ENCODE assay signal across 11 mouse cellular contexts in genomic region chr7:130043397-130044234, GRCm38 (mm10).
DNase-seq lines count a peak whose midpoint lies in the region; ATAC-seq and TF ChIP-seq lines count a peak whose summit lies in the region.
"Had no signal": no experiment of that assay in that cellular context is flagged by ENCODE, and none has a peak within 500 bp of the region (broad histone marks: within the 10 kb centered on the region; RNA-seq: fewer than 3 reads in every experiment).

No protein-coding gene starts in this region.

- H3K4me2 ChIP-seq in heart, embryonic 11.5 days = peak overlapping the region; percentile 12; the same call in 1 of the 2 replicates
- H3K4me2 ChIP-seq in midbrain, embryonic 14.5 days (ENCODE audit: low read length) = no peak overlapping the region
- no peak overlapping the region for H3K4me2 ChIP-seq in midbrain, embryonic 13.5 days (replicated peaks)
- H3K4me2 ChIP-seq in lung, embryonic 15.5 days = no peak overlapping the region
- H3K4me2 ChIP-seq in stomach, postnatal 0 days (replicated peaks; ENCODE audit: low read depth) = no peak overlapping the region

- DNase-seq in heart, postnatal 36 days = no peak
- DNase-seq in midbrain, embryonic 14.5 days = peak; percentile 38
- peak; percentile 80 for DNase-seq in stomach, postnatal 0 days (ENCODE audit: low spot score)
- DNase-seq in adrenal gland, adult 18-20 months (ENCODE audit: low spot score in 2 of 2) = no peak
- DNase-seq in left cerebral cortex, adult 11 months (ENCODE audit: low spot score) = no peak
- DNase-seq: cerebellum, postnatal 25 days; left cerebral cortex, postnatal 4 days had no signal

- H3K4me1 ChIP-seq in heart, embryonic 11.5 days (ENCODE audit: control insufficient read depth, insufficient read depth, low read length) = peaks cover 13% of the 10 kb centered on the region
- no peaks in the 10 kb centered on the region for H3K4me1 ChIP-seq in midbrain, embryonic 14.5 days (ENCODE audit: control insufficient read depth, insufficient read depth, low read length)
- H3K4me1 ChIP-seq in midbrain, embryonic 13.5 days (replicated peaks) = peaks cover 12% of the 10 kb centered on the region; the same call in 1 of the 2 replicates
- H3K4me1 ChIP-seq in lung, embryonic 15.5 days = peaks cover 55% of the 10 kb centered on the region
- no peaks in the 10 kb centered on the region for H3K4me1 ChIP-seq in stomach, postnatal 0 days (replicated peaks; ENCODE audit: control insufficient read depth, insufficient read depth)

- no peaks in the 10 kb centered on the region for H3K9me3 ChIP-seq in heart, embryonic 11.5 days (replicated peaks; ENCODE audit: control insufficient read depth, low read length)
- no peaks in the 10 kb centered on the region for H3K9me3 ChIP-seq in midbrain, embryonic 14.5 days (ENCODE audit: control insufficient read depth, low read length)
- no peaks in the 10 kb centered on the region for H3K9me3 ChIP-seq in midbrain, embryonic 13.5 days
- H3K9me3 ChIP-seq in lung, embryonic 15.5 days = no peaks in the 10 kb centered on the region
- H3K9me3 ChIP-seq in stomach, postnatal 0 days (ENCODE audit: control insufficient read depth, low read length) = no peaks in the 10 kb centered on the region

- H3K9ac ChIP-seq in heart, embryonic 11.5 days (ENCODE audit: low read depth, low read length) = no peak overlapping the region
- no peak overlapping the region for H3K9ac ChIP-seq in midbrain, embryonic 14.5 days (replicated peaks; ENCODE audit: low read length)
- H3K9ac ChIP-seq in midbrain, embryonic 13.5 days (replicated peaks) = no peak overlapping the region
- no peak overlapping the region for H3K9ac ChIP-seq in lung, embryonic 15.5 days
- no peak overlapping the region; the same call in 1 of the 2 replicates for H3K9ac ChIP-seq in stomach, postnatal 0 days (ENCODE audit: low read length)

- H3K27me3 ChIP-seq in heart, embryonic 11.5 days (ENCODE audit: control insufficient read depth, insufficient read depth, low read length) = no peaks in the 10 kb centered on the region
- H3K27me3 ChIP-seq in midbrain, embryonic 14.5 days (ENCODE audit: control insufficient read depth, insufficient read depth, low read length) = no peaks in the 10 kb centered on the region
- peaks cover 14% of the 10 kb centered on the region for H3K27me3 ChIP-seq in midbrain, embryonic 13.5 days
- H3K27me3 ChIP-seq in lung, embryonic 15.5 days = no peaks in the 10 kb centered on the region
- no peaks in the 10 kb centered on the region for H3K27me3 ChIP-seq in stomach, postnatal 0 days (ENCODE audit: control insufficient read depth, insufficient read depth, low read length)
- H3K27me3 ChIP-seq: Patski had no signal

- no peak for ATAC-seq in heart, embryonic 11.5 days (replicated peaks; ENCODE audit: insufficient number of reproducible peaks, low FRiP score, low TSS enrichment)
- no peak for ATAC-seq in midbrain, embryonic 14.5 days (ENCODE audit: low FRiP score, low TSS enrichment)
- ATAC-seq in midbrain, embryonic 13.5 days = no peak
- peak; percentile 21; the same call in 1 of the 2 replicates for ATAC-seq in lung, embryonic 15.5 days (ENCODE audit: borderline replicate concordance, extremely low read depth, low FRiP score, low TSS enrichment)
- ATAC-seq in stomach, postnatal 0 days (ENCODE audit: low FRiP score, low TSS enrichment) = 0 out of 2 replicates have a peak, but pooled peaks have one; percentile 11
- ATAC-seq: Patski had no signal

- 51% methylated on average over 21 of the region's 21 CpGs for WGBS in heart, embryonic 11.5 days (ENCODE audit: insufficient replicate concordance)
- 51% methylated on average over 21 of the region's 21 CpGs for WGBS in midbrain, embryonic 14.5 days
- 59% methylated on average over 21 of the region's 21 CpGs for WGBS in midbrain, embryonic 13.5 days
- 23% methylated on average over 21 of the region's 21 CpGs for WGBS in lung, embryonic 15.5 days
- 29% methylated on average over 21 of the region's 21 CpGs for WGBS in stomach, postnatal 0 days

- intact Hi-C loops in heart, postnatal 36 days (cut with DNase I) = no loop called here

- no peak for TF ChIP-seq CTCF in stomach, postnatal 0 days (IDR thresholded peaks at IDR 0.05; ENCODE audit: low read depth)

- H3K27ac ChIP-seq in heart, embryonic 11.5 days (ENCODE audit: low read depth, low read length) = no peak overlapping the region
- no peak overlapping the region for H3K27ac ChIP-seq in midbrain, embryonic 14.5 days (replicated peaks; ENCODE audit: low read depth, low read length)
- H3K27ac ChIP-seq in midbrain, embryonic 13.5 days = no peak overlapping the region
- H3K27ac ChIP-seq in lung, embryonic 15.5 days = peak overlapping the region; percentile 73
- H3K27ac ChIP-seq in stomach, postnatal 0 days (replicated peaks) = peak overlapping the region; percentile 69

- no peak overlapping the region for H3K4me3 ChIP-seq in heart, embryonic 11.5 days (ENCODE audit: low read depth, low read length)
- H3K4me3 ChIP-seq in midbrain, embryonic 14.5 days (replicated peaks; ENCODE audit: low read depth, low read length) = no peak overlapping the region
- H3K4me3 ChIP-seq in midbrain, embryonic 13.5 days (replicated peaks) = no peak overlapping the region
- H3K4me3 ChIP-seq in lung, embryonic 15.5 days = no peak overlapping the region
- no peak overlapping the region for H3K4me3 ChIP-seq in stomach, postnatal 0 days (ENCODE audit: low read depth, low read length)

- H3K36me3 ChIP-seq in heart, embryonic 11.5 days (ENCODE audit: control insufficient read depth, insufficient read depth, low read length) = no peaks in the 10 kb centered on the region
- H3K36me3 ChIP-seq in midbrain, embryonic 14.5 days (ENCODE audit: control insufficient read depth, insufficient read depth, low read length) = no peaks in the 10 kb centered on the region
- H3K36me3 ChIP-seq in midbrain, embryonic 13.5 days = no peaks in the 10 kb centered on the region
- no peaks in the 10 kb centered on the region for H3K36me3 ChIP-seq in lung, embryonic 15.5 days
- no peaks in the 10 kb centered on the region for H3K36me3 ChIP-seq in stomach, postnatal 0 days (ENCODE audit: control insufficient read depth, insufficient read depth, low read length)

- no peak for TF ChIP-seq EP300 in stomach, postnatal 0 days (optimal IDR thresholded peaks at IDR 0.05)

Comparison
In these comparisons a context has a peak if more than half of its experiments do, and no peak if none do; other contexts are left out.
1. ATAC-seq: peak in lung, embryonic 15.5 days (single experiment) and stomach, postnatal 0 days (single experiment); none in heart, embryonic 11.5 days (single experiment), midbrain, embryonic 14.5 days (single experiment) and midbrain, embryonic 13.5 days (single experiment).
2. H3K27ac ChIP-seq: peak in lung, embryonic 15.5 days (single experiment) and stomach, postnatal 0 days (single experiment); none in heart, embryonic 11.5 days (single experiment), midbrain, embryonic 14.5 days (single experiment) and midbrain, embryonic 13.5 days (single experiment).
3. DNase-seq: peak in midbrain, embryonic 14.5 days (single experiment) and stomach, postnatal 0 days (single experiment); none in heart, postnatal 36 days (0 of 2), adrenal gland, adult 18-20 months (0 of 2) and left cerebral cortex, adult 11 months (single experiment).